Mouse (Mus musculus): ENCODE measurements at regions not wholly inside any gene's neighbourhood (a gene's known extent, or its start where the extent isn't known, plus 50 kb on each side); places are given as distances from the start of the nearest gene placed in this dataset.

DNA sequence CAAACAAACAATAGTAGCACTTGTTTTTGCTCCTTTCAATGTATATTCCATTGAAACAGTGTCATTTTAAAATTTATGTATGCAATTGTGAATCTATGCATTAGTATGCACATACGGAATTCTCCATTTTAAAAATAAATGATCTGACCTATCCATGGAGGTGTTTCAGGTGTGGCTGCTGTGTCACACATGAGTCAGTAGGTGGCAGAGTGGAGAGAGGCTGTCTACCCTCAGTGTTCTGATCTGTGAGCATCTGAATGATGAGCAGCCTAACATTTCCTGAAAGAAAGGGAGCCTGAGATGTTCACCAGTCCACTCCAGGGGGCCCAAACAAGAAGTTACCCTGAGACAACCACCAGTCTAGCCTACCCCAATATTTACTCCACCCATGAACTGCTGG lies 75.6 kb upstream of the 1700006A11Rik start:
- no peak for ATAC-seq (replicated peaks; ENCODE audit: poor library complexity, severe bottlenecking)

GRCm38 (mm10) chr3:124496072-124496471 lies 70.2 kb upstream of the 1700006A11Rik start:
- peak; percentile 50; the same call in 1 of the 2 replicates for ATAC-seq (replicated peaks; ENCODE audit: poor library complexity, severe bottlenecking)

All from granulocyte monocyte progenitor cell, adult 5-6 weeks (primary cell).